Mouse (Mus musculus): ENCODE data around the gene Panx1. TPM values are rescaled to one million over a fixed set of nuclear protein-coding genes. Genes with fewer than 3 reads are reported as not detected.

Gene Panx1
- 10 to 100 TPM; 14.7 to 15.0 TPM for total RNA-seq (2021)

GRCm38 (mm10) chr9:15045084-15045669, at the start of gene Panx1:
Panx1 (minus strand) TSS chr9:15045478.
- DNase-seq, result peak; percentile 71

GRCm38 (mm10) chr9:15068686-15069295, 23.5 kb upstream of the Panx1 start:
- DNase-seq, result no peak

- no peak for DNase-seq
Observed at GRCm38 (mm10) chr9:15067995-15068685, 22.9 kb upstream of the Panx1 start.

GRCm38 (mm10) chr9:15064176-15064575, 18.9 kb upstream of the Panx1 start:
- DNase-seq, result no peak

- DNase-seq, result no peak
Observed at GRCm38 (mm10) chr9:15060847-15061246, 15.6 kb upstream of the Panx1 start.

GRCm38 (mm10) chr9:15060026-15060425, 14.7 kb upstream of the Panx1 start:
- DNase-seq, result no peak

GRCm38 (mm10) chr9:15045740-15046139, 462 bp upstream of the Panx1 start:
- no peak for DNase-seq

- no peak for DNase-seq
Observed at GRCm38 (mm10) chr9:15044391-15045083, 741 bp downstream of the Panx1 start.

- DNase-seq, result no peak
Observed at GRCm38 (mm10) chr9:15041556-15041955, 3.7 kb downstream of the Panx1 start.

GRCm38 (mm10) chr9:15039848-15040247, 5.4 kb downstream of the Panx1 start:
- DNase-seq, result peak; percentile 35

GRCm38 (mm10) chr9:15037704-15038103, 7.6 kb downstream of the Panx1 start:
- no peak for DNase-seq

- no peak for DNase-seq
Observed at GRCm38 (mm10) chr9:15037237-15037636, 8.0 kb downstream of the Panx1 start.

- no peak for DNase-seq
Observed at GRCm38 (mm10) chr9:15036807-15037206, 8.5 kb downstream of the Panx1 start.

- no peak for DNase-seq
Observed at GRCm38 (mm10) chr9:15036405-15036804, 8.9 kb downstream of the Panx1 start.

- DNase-seq, result no peak
Observed at GRCm38 (mm10) chr9:15035979-15036378, 9.3 kb downstream of the Panx1 start.

- DNase-seq, result peak; percentile 17
Observed at GRCm38 (mm10) chr9:15034546-15035273, 10.6 kb downstream of the Panx1 start.

- peak; percentile 35 for DNase-seq
Observed at GRCm38 (mm10) chr9:15033568-15034160, 11.6 kb downstream of the Panx1 start.

- DNase-seq, result no peak
Observed at GRCm38 (mm10) chr9:15032797-15033196, 12.5 kb downstream of the Panx1 start.

- DNase-seq, result peak; percentile 88
Observed at GRCm38 (mm10) chr9:15030771-15031170, 14.5 kb downstream of the Panx1 start.

- peak; percentile 77 for DNase-seq
Observed at GRCm38 (mm10) chr9:15029025-15029727, 16.1 kb downstream of the Panx1 start.

- no peak for DNase-seq
Observed at GRCm38 (mm10) chr9:15027725-15028124, 17.6 kb downstream of the Panx1 start.
